Mouse (Mus musculus) heart, postnatal 36 days (tissue): ENCODE measurements around the gene Sms. TPM values are rescaled to one million over a fixed set of nuclear protein-coding genes. Genes with fewer than 3 reads are reported as not detected.

Source experiments
- DNase-seq, 2 experiments: peaks; one replicate each; pipeline ENCODE4 v3.0.0; 2021 to 2022
- intact Hi-C: fragments of 180-260 bp; cut with DNase I; formaldehyde crosslinking; loops from one replicate; pipeline ENCODE4 v1.15.1; 2025
- total RNA-seq, 2 experiments: library from RNA; stranded (reverse); gene quantifications; 2 replicates each; pipeline ENCODE4 v1.2.3; 2021

Sms gene
- total RNA-seq, 2 experiments from 2014 or later = 33.8 to 49.8 TPM

- intact Hi-C loops = loop anchor here (5.0 kb wide), 1 partner anchor 1456 kb away; no protein-coding TSS in a partner anchor
- DNase-seq = no peak
Measured at GRCm38 (mm10) chrX:157465949-157466348, 26.1 kb downstream of the Sms start.

GRCm38 (mm10) chrX:157462716-157463115 lies 29.4 kb downstream of the Sms start:
- intact Hi-C loops = loop anchor here (2.0 kb wide), 1 partner anchor 182 kb away; no protein-coding TSS in a partner anchor
- no peak for DNase-seq

- peak; percentile 28 to 64 for DNase-seq
Measured at GRCm38 (mm10) chrX:157454430-157454829, 37.7 kb downstream of the Sms start.

GRCm38 (mm10) chrX:157449000-157449399 lies 43.1 kb downstream of the Sms start:
- intact Hi-C loops = no loop called here
- DNase-seq = no peak

More at GRCm38 (mm10) chrX:157454430-157454829, 37.7 kb downstream of the Sms start:
- intact Hi-C loops = loop anchor here (10.0 kb wide), 2 partner anchors 540 to 1810 kb away; no protein-coding TSS in a partner anchor

- DNase-seq = no peak
- intact Hi-C loops = no loop called here
Measured at GRCm38 (mm10) chrX:157447431-157447830, 44.7 kb downstream of the Sms start.

GRCm38 (mm10) chrX:157434768-157435167 lies 57.3 kb downstream of the Sms start:
- intact Hi-C loops = no loop called here

GRCm38 (mm10) chrX:157419451-157419850 lies 72.6 kb downstream of the Sms start:
- intact Hi-C loops = no loop called here
- DNase-seq = no peak

More at GRCm38 (mm10) chrX:157434768-157435167, 57.3 kb downstream of the Sms start:
- DNase-seq = no peak

GRCm38 (mm10) chrX:157415212-157415611 lies 76.9 kb downstream of the Sms start, which contains the start of gene Phex:
TSS of gene Phex (minus strand) at chrX:157415312.
- intact Hi-C loops = no loop called here
- DNase-seq = no peak

GRCm38 (mm10) chrX:157404919-157405318 lies 87.2 kb downstream of the Sms start:
- intact Hi-C loops = no loop called here

More at GRCm38 (mm10) chrX:157404919-157405318, 87.2 kb downstream of the Sms start:
- DNase-seq = no peak

Other genes starting within 250 kb of the Sms start
- gene Phex, start 77.0 kb downstream of the Sms start, total RNA-seq = under 1 TPM; 0.08 to 0.11 TPM
- gene Yy2, start 76.7 kb upstream of the Sms start, total RNA-seq = under 1 TPM; 0.38 to 0.53 TPM
- gene Mbtps2, start 106.4 kb upstream of the Sms start, total RNA-seq = 10 to 100 TPM; 13.5 to 15.7 TPM
- 100 to 1,000 TPM; 397 to 411 TPM for gene Smpx, start 206.6 kb upstream of the Sms start, total RNA-seq